Mouse (Mus musculus): Measurements from ENCODE around the gene Cyp4f18.
"Not testable (repeated sequence)": the region's sequence is repeated elsewhere in the genome, so short reads cannot be mapped to it uniquely, and the experiment has no call there.

Gene Cyp4f18

DNA sequence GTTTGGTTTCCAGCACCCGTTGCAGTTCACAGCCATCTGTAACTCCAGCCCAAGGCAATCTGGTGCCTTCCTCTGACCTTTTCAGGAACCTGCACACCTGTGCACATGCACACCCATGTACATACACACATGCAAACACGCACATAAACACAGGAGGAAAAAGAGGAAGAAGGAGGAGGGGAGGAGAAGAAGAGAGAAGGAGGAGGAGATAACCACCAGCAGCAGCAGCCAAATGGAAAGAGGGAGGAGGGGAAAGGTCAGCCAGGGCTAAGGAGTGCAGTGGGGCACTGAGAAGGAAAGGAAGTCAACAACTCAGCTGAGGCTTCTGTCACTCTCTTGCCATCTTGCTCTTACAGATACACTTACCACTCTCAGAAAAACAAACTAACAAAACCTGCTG is 28.4 kb downstream of the Cyp4f18 start:
- no peak for DNase-seq (ENCODE audit: low spot score in 2 of 2)

DNA sequence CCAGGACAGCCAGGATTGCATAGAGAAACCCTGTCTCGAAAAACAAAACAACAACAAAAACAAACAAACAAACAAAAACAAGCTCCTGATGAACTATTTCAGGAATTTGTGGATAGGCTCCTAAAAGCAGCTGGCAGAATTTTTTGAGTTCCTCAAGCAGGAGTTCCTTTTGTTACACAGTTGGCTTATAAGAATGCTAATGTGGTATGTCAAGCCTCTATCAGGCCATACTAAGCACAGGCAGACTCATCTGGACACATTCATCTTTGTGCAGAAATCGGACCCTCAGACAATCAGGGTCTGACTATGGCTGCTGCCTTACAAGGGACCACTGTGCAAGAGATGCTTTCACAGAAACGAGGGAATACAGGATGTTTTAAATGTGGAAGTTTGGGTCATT is 35.2 kb downstream of the Cyp4f18 start:
- DNase-seq (ENCODE audit: low spot score in 2 of 2) = no peak

DNA sequence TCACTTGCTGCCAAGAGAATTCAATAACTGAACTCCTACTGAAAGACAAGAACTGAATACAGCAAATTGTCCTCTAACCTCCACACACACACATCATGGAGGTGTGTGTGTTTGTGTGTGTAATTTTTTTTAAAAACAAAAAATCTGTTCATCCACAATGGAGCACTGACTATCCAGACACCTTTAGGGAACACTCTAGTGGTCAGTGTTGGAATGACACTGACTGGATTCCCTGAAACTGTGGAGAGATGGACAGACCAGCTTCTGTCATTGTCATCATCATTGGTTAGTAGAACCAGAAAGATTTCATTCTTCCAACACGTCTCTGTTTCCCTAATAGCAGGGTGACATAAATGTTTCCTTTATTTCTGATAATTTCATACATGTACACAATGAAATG is 37.5 kb downstream of the Cyp4f18 start:
- no peak for DNase-seq (ENCODE audit: low spot score in 2 of 2)

DNA sequence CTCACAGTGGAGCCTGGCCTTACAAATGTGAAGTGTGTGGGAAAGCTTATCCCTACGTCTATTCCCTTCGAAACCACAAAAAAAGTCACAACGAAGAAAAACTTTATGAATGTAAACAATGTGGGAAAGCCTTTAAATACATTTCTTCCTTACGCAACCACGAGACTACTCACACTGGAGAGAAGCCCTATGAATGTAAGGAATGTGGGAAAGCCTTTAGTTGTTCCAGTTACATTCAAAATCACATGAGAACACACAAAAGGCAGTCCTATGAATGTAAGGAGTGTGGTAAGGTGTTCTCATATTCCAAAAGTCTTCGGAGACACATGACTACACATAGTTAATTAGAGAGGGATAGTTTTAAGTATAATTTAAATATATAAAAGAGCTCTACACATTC is 40.8 kb downstream of the Cyp4f18 start:
- DNase-seq (ENCODE audit: low spot score in 2 of 2) = no peak

DNA sequence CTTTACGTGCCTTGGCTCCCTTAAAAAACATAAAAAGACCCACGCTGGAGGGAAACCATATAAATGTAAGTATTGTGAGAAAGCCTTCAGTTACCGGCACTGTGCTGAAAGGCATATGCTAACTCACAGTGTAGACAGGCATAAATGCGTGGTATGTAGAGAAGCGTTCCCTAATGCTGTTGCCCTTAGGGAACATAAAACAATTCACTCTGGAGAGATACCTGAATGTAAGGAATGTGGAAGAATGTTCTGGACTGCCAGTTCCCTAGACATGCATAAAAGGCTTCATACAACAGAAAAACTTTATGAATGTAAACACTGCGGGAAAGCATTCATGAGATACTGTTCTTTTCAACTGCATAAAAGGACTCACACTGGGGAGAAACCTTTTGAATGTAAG is 41.3 kb downstream of the Cyp4f18 start:
- no peak for DNase-seq (ENCODE audit: low spot score in 2 of 2)

DNA sequence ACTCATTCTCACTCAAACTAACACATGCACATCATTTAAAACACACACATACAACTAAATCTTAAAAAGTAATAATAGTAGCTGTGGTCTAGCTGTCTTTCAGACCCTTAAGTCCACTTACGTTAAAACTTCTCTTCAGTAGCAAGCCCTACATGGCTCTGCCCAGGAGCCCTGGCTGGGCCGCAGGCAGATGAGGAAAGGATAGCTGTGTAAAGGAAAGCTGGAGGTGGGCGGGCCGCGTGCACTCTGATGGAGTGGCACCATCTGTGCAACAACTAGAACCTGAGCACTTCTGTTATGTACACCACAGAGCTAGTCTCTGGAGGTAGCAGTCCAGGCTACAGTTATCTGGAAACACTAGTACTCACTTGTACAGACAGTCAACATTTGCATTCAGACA is 42.2 kb downstream of the Cyp4f18 start:
- no peak for DNase-seq (ENCODE audit: low spot score in 2 of 2)

DNA sequence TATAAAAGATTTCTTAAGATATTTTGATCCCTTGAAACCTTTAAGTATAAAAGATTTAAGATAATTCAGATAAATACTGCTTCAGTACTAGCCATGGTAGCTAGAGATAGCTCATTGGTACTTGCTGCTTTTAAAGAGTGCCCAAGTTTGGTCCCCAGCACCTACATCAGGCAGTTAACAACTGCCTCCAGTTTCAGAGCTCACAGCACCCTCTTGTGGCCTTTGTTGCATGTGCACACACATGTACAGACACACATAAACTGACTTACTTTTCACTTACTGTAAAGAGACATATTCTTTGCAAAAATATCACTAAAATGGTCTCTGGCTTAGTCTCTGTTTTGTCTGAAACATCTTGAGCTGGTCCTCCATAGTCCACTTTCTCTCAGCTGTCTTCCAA is 43.0 kb downstream of the Cyp4f18 start:
- DNase-seq (ENCODE audit: low spot score in 2 of 2) = no peak

DNA sequence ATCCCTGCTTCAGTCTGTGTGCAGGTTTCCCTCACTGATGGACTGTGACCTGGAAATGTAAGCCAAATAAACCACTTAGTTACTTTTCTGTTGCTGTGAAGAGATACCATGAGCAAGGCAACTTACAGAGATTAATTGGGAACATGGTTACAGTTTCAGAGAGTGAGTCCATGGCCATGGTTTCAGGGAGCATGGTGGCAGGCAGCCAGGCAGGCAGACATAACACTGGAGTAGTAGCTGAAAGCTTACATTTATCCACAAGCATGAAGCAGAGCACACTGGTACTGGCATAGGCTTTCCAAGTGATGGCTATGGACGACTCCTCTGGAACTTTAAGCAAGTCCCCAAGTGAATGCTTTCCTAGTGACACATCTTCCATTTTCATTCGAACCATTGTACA is 44.3 kb downstream of the Cyp4f18 start:
- no peak for DNase-seq (ENCODE audit: low spot score in 2 of 2)

DNA sequence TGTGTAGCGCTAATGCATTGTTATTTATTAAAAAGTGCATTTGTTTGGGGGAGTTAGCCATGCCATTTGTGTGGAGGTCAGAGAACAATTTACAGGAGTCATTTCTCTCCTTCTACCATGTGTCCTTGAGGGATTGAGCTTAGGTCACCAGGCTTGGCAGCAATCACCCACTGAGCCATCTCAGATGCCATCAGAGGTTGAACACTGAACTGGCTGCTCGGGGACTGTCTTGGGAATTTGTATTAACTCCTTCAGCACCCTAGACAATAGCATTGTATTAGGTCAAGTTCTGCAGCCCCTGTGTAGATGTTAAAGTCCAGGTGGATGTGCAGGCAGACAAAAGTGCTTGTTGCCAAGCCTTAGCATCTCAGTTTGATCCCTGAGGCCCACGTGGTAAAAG is 45.4 kb downstream of the Cyp4f18 start:
- DNase-seq (ENCODE audit: low spot score in 2 of 2) = no peak

DNA sequence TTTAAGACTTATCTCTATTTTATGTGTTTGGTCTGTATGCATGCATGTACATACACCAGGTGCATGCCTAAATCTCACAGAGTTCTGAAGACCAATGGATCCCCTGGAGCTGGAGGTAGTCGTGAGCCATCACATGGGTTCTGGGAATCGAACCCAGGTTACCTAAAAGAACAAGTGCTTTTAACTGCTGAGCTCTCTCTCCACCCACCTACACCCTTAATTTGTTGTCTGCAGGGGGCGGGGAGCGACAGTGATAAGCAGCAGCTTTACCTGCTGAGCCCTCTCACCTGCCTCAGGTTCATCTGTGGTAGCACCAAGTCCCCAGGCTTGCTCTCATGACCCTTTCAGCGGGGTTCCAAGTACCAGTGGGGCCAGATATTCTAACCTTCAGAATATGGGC is 47.6 kb downstream of the Cyp4f18 start:
- DNase-seq (ENCODE audit: low spot score in 2 of 2) = no peak

DNA sequence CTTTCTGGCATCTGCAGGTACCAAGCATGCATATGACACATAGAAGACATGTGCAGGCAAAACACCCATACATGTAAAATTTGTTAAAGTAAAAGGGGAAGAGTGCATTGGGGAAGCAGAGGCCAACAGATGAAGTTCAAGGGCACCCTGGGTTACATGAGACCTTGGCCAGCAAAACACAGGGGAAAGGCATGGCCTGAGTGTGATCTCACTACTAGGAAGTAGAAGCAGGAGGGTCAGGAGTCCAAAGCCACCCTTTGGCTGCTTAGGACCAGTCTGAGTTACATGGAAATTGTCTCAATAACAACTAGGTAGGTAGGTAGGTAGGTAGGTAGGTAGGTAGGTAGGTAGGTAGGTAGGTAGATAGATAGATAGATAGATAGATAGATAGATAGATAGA is 48.9 kb downstream of the Cyp4f18 start:
- DNase-seq (ENCODE audit: low spot score in 2 of 2) = no peak

DNA sequence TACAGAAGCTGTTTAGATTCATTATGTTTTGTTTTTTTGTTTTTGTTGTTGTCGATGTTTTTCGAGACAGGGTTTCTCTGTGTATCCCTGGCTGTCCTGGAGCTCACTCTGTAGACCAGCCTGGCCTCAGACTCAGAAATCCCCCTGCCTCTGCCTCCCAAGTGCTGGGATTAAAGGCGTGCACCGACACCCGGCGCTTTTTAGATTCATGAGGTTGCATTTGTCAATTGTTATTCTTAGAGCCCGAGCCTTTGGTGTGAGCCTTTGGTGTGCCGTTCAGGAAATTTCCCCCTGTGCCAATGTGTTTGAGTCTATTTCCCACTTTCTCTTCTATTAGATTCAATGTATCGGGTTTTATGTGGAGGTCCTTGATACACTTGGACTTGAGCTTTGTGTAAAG is 54.8 kb downstream of the Cyp4f18 start:
- DNase-seq (ENCODE audit: low spot score in 2 of 2) = no peak

DNA sequence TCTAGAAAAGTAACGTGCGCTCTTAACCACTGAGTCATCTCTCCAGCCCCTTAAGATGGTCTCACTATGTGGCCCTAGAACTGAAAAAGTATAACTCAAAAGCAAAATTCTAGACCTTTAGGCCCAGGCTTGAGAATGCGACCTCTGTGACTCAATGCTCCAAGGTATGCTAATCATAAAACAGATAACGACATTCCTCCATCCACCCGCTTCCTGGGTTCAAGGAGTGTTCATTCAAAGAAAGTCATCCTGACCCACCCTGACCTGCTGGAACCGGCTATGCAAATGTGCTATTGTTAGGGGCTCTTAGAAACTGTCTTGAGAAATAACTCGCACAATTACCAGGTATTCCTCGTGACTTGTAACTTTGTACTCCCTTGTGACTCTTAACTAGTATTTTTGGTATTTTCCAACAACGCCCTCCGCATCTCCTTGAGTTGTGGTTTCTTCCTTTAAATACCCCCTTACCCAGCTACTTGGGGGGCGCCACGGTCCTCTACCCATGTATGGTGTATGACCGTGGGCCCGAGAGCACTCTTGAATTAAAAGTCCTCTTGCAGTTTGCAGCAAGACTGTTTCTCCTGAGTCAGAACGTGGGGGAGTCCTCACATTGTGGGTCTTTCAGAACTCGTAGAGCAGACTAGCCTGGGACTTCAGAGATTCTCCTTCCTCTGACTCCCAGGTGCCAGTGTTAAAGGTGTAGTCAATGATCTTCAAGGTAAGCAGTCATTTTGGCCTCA is 56.3 kb downstream of the Cyp4f18 start:
- not testable (repeated sequence) for DNase-seq (ENCODE audit: low spot score in 2 of 2)

DNA sequence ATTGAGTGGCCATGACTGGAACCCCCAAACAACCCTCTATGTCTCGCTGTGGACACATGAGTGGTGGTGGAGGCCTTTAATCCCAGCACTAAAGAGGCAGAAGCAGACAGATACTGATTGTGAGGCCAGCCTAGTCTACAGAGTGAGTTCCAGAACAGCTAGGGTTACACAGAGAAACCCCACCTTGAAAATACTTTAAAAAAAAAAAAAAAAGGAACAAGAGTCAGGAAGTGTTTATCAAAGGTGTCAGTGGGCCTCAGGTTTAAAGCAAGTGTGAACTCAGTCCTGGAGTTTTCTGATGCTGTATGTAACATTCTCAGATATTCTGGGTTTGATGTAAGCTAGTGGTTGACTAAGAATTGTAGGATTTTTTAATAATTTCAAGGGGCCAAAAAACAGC is 56.9 kb downstream of the Cyp4f18 start:
- DNase-seq (ENCODE audit: low spot score in 2 of 2) = no peak

DNA sequence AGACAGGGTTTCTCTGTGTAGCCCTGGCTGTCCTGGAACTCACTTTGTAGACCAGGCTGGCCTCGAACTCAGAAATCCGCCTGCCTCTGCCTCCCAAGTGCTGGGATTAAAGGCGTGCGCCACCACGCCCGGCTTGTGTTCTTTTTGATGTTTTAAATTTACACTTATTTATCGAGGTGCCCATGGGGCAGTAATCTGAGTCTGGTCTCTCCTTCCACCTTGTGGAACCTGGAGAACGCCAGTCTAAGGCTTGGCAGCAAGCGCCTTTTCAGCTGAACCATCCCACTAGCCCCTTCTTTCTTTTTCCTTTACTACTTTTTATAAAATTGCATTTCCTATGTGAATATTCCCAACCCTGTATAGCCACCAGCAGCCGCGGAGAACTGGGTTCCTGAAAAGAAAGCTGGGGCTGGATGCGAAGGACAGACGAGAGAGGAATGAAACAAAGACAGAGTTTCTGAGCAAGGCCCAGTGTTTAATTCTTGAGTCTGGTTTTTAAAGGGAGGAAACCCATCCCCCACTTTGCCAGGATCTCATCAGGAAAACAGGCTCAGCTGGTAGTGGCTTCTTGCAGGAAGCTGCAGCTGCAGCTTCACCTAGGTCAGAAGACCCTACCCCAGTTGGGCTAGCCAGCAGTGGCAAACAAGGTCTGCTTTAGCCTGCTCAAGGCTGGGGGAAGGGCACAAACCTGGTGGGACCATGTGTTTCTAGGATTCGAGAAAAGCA is 57.8 kb downstream of the Cyp4f18 start:
- DNase-seq (ENCODE audit: low spot score in 2 of 2) = peak in 1 of 2 experiments; percentile 10

DNA sequence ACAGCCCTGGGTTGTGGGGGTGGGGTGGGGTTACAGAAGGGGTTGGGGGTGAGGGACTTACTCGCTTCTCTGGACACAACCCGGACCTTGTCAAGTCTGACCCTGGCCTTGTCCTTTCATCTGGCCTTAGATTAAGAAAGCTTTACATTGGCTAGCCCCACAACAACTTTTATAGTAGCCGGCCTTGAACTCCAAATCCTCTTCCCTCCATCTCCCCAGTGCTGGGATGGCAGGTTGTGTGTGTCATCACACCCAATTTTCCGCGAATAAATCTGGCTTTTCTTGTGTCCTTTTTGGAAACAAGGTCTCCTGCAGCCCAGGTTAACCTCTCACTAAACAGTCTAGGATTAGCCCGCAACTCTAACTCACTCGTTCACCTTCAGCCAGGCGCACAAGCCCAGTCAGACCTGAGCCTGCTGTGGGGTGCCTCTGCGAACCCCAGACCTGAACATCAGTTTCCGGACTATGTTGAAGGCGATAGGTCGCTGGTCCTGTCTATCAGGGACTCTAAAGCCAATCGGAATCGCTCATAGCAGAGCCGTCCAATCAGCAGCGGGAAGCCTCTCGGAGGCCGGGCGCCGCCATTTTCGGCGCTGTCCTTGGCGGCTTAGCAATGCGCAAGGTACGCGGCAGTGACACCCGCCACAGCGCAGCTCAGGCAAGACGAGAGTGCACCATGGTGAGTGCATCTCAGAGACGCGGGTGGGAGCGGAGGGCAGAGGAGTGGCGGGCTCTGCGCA is 58.8 kb downstream of the Cyp4f18 start, which contains the start of gene Zfp961:
TSS of gene Zfp961 (plus strand) at position 557 of the 740 bp plus-strand sequence.
- peak; percentile 99 to 100 for DNase-seq (ENCODE audit: low spot score in 2 of 2)

DNA sequence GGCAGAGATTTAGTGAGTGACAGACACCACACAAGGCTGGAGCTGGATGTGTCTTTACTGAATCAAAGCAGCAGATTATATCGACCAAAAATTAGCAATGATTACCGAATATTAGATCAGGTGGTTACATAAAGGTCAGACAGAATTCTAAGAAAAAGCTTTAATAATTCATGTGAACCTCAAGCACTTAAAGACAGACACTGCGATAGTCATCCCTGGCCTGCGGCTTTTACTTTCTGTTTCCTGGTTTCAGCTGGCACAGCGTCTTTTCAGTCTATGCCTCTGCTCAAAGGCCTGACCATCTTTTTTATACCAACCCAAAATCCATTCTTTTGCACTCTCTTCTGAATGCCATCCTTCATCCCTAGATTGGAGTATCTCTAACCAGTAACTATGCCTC is 60.8 kb downstream of the Cyp4f18 start:
- no peak for DNase-seq (ENCODE audit: low spot score in 2 of 2)

DNA sequence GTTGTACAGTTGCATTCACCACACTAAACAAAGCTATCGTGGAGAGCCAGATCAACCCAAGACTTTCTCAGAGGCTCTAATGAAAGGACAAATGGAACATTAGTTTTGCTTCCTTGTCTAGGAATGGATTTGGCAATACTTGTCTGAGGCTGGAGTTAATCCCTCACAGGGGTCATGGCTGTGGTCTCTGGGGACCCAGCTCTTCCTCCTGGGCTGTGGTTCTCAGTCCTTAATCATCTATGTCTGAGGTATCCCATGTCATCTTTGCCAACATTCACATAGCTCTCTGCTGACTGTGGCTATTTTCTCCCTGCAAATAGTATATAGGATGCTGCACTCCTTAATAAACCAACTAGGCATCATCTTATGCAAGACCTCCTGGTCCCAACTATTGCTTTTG is 67.7 kb downstream of the Cyp4f18 start:
- no peak for DNase-seq (ENCODE audit: low spot score in 2 of 2)

DNA sequence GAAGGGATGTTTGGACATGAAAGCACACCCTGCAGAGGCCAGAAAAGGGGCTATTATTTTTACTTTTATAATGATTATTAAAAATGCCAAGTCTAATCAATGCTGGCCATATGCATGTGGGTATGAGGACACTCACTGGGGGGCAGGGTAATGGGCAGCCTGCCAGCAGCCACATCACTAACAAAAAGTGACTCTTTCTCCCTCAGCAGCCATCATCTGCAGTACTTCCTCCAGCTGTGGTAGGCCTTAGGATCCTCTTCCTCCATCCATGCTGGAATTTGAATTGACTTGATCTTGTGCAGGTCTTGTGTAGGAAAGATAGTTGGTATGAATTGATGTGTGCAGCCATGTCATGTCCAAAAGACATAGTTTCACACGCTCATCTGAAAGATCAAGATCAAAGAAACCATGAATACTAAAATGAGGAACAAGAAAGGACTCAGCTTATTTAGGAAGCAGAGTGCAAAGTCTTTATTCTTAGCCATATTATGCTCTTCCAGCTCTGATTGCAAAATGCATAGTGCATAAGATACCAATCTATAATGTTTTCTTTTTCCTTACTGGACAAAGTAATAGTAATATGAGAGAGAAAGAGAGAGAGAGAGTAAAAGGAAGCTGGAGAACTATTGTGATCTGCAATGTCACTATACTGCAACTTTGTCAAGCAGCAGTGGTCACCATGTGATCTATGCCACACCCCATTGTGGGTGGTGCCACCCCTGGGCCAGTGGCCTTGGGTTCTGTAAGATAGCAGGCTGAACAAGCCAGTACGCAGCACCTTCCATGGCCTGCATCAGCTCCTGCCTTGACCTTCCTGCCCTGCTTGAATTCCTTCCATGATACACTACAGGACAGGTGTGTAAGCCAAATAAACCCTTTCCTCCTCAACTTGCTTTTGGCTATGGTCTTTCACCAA is 68.9 kb downstream of the Cyp4f18 start:
- no peak for DNase-seq (ENCODE audit: low spot score in 2 of 2)
